Mouse (Mus musculus) cerebellum, adult (tissue): ENCODE measurements around the gene Lmx1a.
A peak's percentile ranks its signal among the peaks of the same experiment; 100 is the strongest.

Source experiments
- ATAC-seq: cut with Nextera tagmentation; 2 replicates; pipeline ENCODE4 v1.9.2; 2017; ENCODE audit warnings: mild to moderate bottlenecking, moderate library complexity, mixed read lengths; ENCODE audit not compliant: insufficient number of reproducible peaks, low FRiP score, low TSS enrichment

Gene Lmx1a

DNA sequence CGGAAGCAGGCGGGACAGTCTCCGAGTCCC, at the start of gene Lmx1a:
Lmx1a (plus strand) TSS at position 6 of the 30 bp plus-strand sequence.
- ATAC-seq = no peak

DNA sequence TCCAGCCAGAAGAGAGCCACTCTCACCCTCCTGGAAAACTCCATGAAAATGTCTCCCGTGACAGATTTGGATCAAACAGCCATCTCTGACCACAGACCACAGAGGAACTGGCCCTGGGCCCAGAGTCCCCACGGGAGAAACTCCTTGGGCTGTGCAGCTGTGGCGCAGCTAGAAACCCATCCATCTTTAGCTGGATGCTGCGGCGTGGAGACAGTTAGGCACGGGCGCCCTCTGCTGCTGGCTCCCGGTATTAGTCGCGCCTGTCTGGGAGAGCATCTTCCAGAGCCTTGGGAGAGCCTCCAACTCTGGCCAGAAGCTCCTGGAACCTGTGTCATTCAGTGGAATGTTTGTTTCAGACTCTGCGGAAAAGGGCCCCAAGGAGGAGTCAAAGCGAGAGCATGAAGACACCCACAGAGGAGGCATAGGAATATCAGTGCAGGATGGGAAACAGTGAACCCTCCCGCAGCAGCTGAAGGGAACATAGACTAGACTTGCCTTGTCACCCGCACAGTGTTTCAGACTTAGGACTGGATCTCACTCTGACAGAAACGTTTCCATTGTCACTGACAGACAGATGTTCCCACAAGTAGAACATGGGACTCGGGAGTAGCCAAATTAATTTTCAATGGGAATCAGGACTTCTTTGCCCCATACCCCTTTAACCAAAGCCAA, 44.0 kb upstream of the Lmx1a start:
- ATAC-seq = peak; percentile 67; the same call in 1 of the 2 replicates

DNA sequence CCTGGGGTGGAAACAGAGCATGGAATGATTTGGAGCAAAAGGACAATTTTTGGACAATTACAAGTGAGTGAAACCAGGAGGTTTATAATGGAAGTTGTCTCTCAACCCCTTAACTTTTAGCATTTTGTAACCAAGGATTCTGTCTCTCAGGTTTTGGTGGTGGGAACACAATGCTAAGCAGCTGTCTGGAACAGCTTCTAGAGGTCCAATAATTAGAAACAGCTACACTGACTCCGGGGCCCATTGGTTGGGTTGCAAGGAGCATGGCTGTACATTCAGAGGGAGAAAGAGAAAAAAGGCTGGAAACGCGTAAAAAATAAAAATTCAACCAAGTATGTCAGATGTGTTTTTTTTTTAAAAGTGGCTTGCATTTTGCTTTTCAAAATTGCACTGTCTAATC, 40.4 kb upstream of the Lmx1a start:
- no peak for ATAC-seq

DNA sequence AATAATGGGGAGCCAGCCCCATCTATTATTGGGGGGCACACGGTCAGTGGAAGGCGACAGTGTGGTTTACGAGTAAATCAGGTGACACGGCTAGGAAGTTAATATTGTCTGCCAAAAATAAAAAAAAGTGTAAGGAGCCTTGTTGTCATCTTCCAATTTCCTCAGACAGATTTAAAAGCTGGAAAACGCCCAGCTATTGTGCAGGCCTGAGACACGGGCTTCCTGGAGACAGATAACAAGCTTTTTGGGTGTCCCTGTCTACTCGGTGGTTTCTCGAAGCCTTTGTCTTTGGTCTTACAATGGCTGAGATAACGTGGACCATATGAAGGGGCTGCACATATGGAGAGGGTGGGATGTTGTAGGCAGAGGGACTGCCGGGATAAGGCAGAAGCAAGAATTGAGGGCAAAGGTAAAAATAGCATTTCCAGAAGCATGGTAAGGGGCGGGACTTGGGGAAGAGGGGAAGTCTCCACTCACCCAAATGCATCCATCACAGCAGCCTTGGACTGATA, 39.9 kb upstream of the Lmx1a start:
- no peak for ATAC-seq

DNA sequence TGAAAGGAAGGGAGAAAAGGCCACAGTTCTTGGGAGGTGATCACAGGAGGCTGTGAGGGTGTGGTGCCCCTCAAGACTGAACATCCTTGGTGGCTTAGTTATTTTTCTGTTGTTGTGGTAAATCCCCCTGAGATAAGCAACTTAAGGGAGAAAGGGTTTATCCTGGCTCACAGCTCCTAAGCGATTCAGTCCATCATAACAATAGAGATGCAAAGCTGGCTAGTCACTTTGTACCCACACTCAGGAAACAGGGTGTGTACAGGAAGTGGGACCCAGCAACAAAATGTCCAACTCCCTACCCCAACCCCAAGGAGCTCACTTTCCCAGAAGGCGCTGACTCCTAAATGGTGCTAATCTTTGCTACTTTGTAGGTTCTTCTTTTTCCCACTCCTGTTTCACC, 36.7 kb upstream of the Lmx1a start:
- ATAC-seq = no peak

DNA sequence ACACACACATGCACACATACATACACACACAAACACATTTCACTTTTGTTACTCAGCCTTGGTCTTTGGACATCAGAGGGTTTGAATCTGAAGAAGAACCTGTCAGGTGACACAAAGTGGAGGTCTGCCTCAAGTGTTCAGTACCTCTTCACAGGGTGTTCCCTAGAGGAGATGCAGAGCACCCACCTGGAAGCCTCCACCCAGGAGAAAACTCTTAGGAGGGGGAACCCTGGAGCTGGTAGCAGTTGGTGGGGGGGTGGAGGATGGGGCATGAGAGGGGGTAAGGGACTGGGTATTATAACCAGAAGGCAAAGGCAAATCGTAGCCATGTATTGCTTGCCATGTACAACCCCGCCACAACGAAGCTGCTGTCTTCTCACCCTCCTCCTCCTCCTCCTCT, 30.0 kb upstream of the Lmx1a start:
- no peak for ATAC-seq

DNA sequence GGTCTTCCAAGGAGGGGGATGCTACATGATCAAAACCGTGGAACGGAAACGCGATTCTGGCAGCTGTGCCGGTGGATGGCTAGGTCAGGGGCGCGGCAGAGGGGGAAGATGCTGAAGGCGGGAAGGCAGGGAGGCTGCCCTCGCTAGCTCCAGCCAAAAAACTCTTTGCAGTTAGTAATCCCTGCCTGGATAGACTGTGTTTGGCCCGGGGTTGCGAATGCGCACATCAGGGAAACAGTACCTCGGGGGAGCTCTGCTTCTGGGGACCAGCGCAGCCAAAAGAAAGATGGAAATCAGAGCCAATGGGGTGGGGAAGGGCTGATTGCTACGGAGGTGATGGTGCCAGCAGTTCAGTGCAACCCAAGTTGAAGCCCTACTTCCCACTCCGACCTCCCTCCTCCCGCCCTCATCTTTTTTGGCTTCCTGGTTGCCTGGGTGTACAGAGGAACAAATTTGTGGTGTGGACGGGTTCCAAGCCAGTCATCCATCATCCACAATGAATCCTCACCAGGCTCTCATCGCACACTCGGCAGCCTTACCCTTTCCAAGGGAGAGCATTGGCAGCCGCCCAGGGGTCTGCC, 28.4 kb upstream of the Lmx1a start:
- ATAC-seq = 0 out of 2 replicates have a peak, but pooled peaks have one; percentile 32

DNA sequence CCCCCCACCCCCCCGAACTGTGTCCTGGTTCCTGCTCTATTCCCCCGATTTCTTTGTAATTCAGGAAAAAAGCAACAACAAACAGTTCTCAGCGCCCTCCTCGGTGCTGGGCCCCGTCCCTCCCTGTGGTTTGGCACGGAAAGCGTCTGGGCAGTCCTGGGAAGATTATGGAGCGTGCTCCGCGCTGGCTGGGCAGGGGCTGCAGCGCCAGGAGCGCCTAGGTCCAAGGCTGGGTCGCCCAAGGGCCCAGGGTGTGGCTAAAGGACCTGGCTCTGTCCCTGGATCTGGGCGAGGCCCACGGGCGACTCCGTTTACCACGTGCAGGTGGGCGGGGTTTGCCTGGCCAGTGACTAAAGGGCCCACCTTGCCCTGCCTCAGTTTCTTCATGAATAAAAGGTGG, 27.9 kb upstream of the Lmx1a start:
- no peak for ATAC-seq

DNA sequence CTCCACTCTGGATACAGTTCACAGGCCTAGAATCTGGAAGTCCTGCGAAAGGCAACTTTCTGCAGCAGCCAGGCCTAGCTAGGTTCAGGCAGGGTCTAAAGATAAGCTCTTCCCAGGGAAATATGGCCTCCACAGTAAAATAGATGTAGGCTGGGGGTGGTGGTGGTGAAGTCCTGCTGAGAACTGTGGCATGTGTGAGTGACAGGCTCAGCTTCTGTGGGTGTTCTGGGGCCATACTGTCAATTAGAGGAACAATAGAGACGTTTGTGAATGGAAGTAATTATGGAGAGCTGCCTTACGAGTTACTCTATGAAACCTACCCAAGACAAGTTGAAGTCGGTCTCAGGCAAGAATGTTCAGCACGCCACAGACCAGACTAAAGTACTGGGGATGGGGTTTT, 25.9 kb upstream of the Lmx1a start:
- no peak for ATAC-seq

DNA sequence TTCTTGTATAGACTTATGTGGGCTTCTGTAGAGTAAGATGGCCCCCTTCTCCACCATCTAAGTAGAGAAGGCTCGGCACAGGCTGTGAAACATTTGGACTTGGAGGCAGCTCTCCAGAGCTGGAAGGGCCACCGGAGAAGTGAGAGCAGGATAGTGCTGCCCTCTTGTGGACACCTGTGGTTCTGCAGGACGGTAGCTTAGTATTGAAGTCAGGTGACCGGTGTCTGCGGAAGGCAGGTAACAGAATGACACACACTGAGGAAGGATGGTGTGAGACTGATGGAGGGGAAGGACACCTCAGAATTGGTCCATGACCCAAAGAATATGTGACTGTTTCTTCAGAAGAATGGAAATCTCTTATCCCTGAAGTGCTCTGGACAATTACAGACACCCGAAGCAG, 19.2 kb upstream of the Lmx1a start:
- ATAC-seq = peak; percentile 79

DNA sequence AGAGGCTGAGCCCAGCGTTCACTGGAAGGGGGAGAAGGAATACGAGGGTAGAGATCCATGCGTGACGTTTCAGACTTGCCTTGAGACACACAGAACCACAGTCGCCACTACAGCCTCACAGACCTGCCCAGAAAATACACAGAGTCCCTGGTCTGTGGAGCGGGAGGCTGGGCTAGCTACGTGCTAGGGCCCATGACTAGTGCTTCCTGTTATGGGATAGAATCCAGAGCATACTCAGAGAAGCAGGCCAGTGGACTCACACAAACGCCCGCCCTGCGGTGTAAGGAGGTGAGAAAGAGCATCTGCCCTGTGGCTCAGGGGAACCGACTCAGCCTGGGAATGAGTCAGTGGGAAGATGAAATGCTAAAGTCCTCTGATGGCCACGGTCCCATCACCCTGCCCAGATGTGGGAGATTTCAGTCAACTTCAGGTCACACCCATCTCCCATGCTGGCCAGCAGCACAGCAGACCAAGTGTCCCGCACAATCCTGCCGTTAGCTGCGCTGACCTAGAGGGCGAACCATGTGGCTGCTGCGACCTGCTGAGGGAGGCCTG, 16.5 kb upstream of the Lmx1a start:
- no peak for ATAC-seq

DNA sequence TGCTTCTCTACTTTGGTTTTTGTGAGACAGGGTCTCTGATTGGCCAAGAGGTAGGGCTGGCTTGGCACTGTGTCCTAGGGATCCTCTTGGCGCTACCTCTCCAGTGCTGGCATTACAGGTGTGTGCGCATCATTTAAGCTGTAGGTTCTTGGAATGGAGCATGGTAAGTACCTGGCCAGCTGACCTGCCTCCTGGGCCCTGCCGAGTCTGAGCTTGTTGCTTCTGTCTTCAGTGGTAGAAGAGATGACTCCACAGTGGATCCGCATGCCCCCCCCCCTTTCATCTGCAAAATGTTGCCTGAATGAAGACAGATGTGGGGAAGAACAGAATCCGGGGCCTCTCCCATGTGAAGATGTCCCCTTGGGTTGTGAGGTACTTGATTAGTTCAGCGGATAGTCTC, 10.0 kb upstream of the Lmx1a start:
- no peak for ATAC-seq

DNA sequence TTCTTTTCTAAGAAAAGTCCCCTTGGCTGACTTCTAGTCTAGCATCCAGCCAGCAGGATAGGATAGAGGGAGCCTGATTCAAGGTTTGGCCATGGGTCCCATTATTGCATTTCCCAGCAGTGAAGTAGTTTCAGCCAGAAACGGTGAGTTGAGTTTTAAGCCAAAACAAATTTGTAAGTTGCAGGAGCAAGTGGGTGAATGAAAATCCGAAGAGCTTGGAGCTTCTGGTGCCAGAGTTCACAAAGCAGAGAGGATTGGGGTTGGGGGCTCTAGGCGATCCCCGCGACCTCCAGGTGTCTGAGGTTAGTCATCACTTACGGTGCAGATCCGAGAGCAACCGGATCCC, 1.1 kb upstream of the Lmx1a start:
- ATAC-seq = no peak

DNA sequence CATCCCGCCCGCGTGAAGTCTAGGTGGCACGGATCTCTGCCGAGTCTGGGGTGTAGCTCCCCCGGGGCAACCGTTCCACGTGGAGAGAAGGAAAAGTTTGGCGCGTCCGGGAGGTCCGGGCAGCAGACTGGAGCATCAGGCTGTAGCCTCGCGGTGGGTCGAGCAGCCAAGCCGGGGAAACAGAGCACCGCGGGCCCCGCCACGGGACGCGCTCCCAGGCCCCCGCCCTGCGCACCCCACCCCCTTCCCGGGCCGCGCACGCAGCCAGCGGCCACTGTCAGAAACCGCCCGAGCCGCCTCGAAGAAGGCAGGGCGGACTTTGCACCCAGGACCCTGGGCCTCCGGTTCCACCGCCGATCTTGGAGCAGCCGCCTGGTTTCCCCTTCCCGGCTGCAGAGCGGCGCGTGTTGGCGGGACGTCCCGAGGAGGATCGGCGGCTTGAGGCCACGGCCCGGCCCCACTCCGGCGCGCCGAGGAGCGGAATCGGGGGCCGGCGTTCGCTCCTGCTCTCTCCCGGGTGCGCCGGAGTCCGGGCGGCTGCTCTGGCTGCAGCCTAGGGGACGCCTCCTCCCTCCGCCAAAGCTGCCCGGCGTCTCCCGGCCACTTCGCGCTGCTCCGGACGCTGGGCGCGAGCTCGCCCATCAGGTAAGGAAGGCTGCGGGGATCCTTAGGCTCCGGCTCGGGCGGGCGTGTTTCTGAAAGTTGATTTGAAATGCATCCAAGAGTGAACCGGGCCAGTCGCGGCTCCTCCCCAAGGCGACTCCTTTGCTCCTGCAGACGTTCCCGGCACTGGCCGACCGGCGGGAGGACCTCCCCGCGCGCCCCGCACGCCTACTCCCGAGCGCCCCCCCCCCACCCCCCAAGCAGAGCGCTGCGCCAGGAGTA, 448 bp upstream of the Lmx1a start:
- ATAC-seq = peak; percentile 46; the same call in 1 of the 2 replicates

DNA sequence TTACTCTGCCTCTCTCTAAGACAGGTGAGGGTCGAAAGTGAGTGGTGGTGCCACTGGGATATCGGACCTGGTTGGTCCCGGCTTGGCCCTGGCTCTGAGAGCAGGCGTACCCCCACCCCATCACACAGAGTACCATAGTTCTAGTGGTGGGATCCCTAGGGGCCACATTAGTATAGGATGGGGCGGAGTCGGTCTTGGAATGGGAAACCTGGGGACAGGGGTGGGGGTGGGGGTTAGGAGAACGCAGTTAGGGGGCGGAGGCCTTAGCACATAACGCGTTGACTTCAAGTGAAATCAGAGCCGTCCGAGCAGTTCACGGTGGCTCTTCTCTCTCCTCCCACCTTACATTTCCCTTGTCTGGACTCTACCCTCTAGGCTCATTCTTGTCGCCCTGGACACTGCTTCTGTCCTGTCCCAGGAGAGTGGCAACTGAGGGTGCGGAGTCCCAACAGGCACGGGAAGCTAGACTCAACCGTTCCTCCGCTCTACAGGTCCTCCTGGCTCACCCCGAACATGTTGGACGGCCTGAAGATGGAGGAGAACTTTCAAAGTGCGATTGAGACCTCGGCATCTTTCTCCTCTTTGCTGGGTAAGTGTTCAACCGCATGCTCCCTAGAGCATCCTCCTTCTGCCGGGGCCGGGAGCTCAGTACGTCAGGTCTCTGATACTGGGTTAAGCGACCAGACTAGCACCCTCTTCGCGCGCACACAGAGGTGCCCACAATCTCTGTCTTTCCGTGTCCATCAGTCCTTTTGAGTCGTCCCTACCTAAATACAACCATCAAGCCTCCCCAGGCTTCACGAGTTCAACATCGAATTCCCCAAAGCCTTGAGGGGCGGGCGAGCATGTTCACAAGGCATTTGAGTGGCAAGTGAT, 463 bp downstream of the Lmx1a start:
- ATAC-seq = no peak

DNA sequence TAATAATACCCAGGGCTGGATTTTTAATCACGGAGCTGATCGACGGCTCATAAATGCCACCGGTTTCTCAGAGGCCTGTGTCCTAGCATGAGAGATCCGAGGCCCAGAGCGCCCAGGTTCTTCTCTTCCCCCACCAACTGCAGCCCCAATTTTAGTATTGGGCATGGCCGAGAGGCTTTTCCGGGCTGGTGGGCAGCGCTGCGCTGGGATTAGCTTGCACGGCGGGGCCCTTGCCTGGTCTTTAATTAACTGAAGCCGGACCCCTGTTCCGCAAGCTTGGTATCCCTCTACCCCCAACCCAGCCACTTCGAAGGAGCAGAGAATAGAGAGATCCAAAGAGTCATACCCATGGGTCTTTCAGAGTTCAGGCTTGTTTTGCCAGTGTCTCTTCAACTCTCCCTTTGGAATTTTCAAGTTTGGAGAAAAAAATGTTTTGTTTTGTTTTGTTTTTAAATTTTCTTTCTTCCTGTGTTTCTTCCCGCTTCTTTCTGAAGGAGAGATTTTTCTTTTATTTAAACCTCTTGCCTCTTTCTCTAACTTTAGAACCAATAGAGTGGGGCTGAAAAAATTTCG, 1.2 kb downstream of the Lmx1a start:
- ATAC-seq = no peak

DNA sequence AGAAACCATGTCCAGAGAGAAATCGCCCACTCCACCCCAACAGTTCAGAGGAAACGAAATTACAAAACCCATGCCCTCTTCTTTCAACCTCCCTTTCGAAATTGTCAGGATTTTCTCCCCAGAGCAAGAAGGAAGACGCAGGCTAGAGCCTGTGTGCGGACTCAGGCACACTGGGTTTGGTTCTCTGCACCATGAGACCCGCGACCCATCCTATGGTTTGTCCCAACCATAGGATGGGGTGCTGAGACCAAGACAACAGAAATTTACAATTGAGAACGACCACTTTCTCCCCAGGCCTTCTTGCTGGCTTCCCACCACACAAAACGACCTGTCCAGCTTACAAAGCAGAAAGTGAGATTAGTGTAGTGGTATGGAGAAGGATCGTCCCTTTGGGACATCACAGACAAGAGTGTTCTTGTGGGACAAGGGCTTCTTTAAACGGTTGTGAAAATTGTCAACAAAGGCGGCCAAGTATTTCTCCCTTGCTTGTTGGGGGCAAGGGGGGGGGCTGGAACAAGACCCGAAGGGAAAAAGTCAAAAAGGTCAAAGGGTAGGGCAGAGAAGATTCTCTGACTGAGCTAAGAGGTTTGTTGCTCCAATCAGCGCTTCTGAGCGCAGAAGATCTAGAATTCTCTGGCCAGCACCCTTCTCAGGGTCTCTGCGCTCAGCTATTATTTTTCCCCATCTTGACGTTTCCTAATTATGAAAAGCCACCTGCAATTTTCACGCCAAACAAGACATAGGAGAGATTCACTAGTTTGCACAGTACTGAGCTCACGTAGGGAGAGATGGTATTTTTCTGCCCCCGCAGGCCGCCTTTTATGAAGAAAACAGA, 1.9 kb downstream of the Lmx1a start:
- no peak for ATAC-seq

DNA sequence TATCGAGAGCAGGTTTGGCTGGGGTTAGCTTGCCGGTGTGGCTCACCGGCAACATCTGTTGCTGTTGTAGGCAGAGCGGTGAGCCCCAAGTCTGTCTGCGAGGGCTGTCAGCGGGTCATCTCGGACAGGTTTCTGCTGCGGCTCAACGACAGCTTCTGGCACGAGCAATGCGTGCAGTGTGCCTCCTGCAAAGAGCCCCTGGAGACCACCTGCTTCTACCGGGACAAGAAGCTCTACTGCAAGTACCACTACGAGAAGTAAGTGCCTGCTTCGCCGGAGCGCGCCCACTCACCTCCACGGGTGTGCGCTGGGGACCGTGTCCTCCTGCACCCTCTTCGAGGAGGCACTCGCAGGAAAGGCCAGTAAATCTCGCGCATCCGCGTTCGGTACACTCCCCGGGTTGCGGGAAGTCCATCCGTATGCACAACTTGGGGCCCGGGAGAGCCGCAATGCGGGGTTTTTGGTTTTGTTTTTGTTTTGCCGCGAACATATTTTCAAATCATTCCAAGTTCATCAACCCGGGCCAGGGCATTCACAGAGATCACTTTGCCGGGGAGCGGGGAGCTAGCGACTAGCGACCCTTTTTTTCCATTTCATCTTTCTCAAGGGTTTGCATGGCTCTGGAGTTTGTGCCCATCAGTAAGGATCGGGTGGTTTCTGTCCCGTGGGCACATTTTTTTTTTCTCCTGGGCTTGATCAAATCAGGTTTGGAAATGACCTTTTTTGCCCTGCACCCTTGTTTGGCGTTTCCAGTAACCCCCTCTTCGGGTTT, 3.1 kb downstream of the Lmx1a start:
- ATAC-seq = no peak

DNA sequence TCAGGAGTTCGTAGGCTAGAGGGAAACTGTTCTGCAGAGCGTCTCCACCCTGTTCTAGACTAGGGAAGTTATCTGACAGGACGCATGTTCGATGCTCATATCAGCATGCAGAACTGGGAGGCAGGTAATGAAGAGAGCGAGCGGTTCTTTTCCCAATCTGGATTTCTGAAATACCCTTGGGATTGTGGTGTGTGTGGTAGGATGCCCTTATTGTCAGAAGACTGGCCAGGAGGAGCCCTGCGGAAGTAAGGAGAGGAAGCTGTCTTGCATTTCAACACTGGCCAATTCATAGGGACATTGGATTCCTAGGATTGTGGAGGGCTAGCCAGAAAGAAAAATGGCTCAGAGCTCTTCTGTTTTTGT, 3.6 kb downstream of the Lmx1a start:
- ATAC-seq = no peak
